In genomic region chr5:92728252-92728828, GRCm38 (mm10) we compare ENCODE assay signal across 9 mouse cellular contexts. TPM values are rescaled to one million over a fixed set of nuclear protein-coding genes. Genes with fewer than 3 reads are reported as not detected.
DNase-seq lines count a peak whose midpoint lies in the region; ATAC-seq and TF ChIP-seq lines count a peak whose summit lies in the region.
"Had no signal": no experiment of that assay in that cellular context is flagged by ENCODE, and none has a peak within 500 bp of the region (broad histone marks: within the 10 kb centered on the region; RNA-seq: fewer than 3 reads in every experiment).

No protein-coding gene starts in this region.

- TF ChIP-seq EP300 in CH12.LX (IDR thresholded peaks at IDR 0.05; ENCODE audit: low read length), result no peak

- TF ChIP-seq POLR2A in CH12.LX (IDR thresholded peaks at IDR 0.05; ENCODE audit: low read depth, low read length), result no peak

- H3K9me3 ChIP-seq in CH12.LX (replicated peaks; ENCODE audit: low read length), result no peaks in the 10 kb centered on the region
- H3K9me3 ChIP-seq in hindbrain, embryonic 13.5 days, result no peaks in the 10 kb centered on the region
- H3K9me3 ChIP-seq: embryonic facial prominence, embryonic 13.5 days had no signal

- in situ Hi-C loops in CH12.LX (cut with MboI; ENCODE audit: low pct_ligation_motif_present, low pct_unique_long_range_greater_than_20kb, low sequenced_read_pairs), result no loop called here

- H3K4me3 ChIP-seq in CH12.LX (replicated peaks in 1 of 3; ENCODE audit: low read depth in 2 of 3, low read length in 2 of 3, poor library complexity in 1 of 3), result no peak overlapping the region
- H3K4me3 ChIP-seq in hindbrain, embryonic 13.5 days, result no peak overlapping the region
- H3K4me3 ChIP-seq: embryonic facial prominence, embryonic 13.5 days had no signal

- WGBS in hindbrain, embryonic 13.5 days, result 54% methylated on average over 5 of the region's 5 CpGs

- no peak overlapping the region for H3K4me2 ChIP-seq in CH12.LX (ENCODE audit: insufficient read depth, low read depth, poor library complexity, severe bottlenecking)
- H3K4me2 ChIP-seq in hindbrain, embryonic 13.5 days, result no peak overlapping the region
- H3K4me2 ChIP-seq: embryonic facial prominence, embryonic 13.5 days had no signal

- H3K4me1 ChIP-seq in CH12.LX (ENCODE audit: control insufficient read depth in 1 of 2, insufficient read depth in 2 of 2), result no peaks in the 10 kb centered on the region
- no peaks in the 10 kb centered on the region for H3K4me1 ChIP-seq in hindbrain, embryonic 13.5 days (replicated peaks)
- H3K4me1 ChIP-seq: embryonic facial prominence, embryonic 13.5 days had no signal

- H3K36me3 ChIP-seq in CH12.LX (replicated peaks in 1 of 2; ENCODE audit: control insufficient read depth in 1 of 2, insufficient read depth in 1 of 2, low read length in 1 of 2), result no peaks in the 10 kb centered on the region
- H3K36me3 ChIP-seq in hindbrain, embryonic 13.5 days, result no peaks in the 10 kb centered on the region
- H3K36me3 ChIP-seq: embryonic facial prominence, embryonic 13.5 days had no signal

- ATAC-seq in hindbrain, embryonic 13.5 days (ENCODE audit: low FRiP score), result 0 out of 2 replicates have a peak, but pooled peaks have one; percentile 46

- dilution Hi-C loops in CH12.LX (cut with MboI; ENCODE audit: extremely low pct_ligation_motif_present, extremely low pct_unique_long_range_greater_than_20kb, low sequenced_read_pairs), result no loop called here

- peak in 1 of 2 experiments; percentile 60; a peak in 2 of 4 replicates for TF ChIP-seq CTCF in CH12.LX (conservative IDR thresholded peaks at IDR 0.05 in 1 of 2, IDR thresholded peaks at IDR 0.05 in 1 of 2; ENCODE audit: low read depth in 2 of 2, low read length in 2 of 2)

- H3K79me2 ChIP-seq in CH12.LX (replicated peaks; ENCODE audit: control insufficient read depth, extremely low read depth, insufficient read depth, poor library complexity, severe bottlenecking), result no peaks in the 10 kb centered on the region

- peak; percentile 3 for DNase-seq in CH12.LX (ENCODE audit: extremely low read depth)
- DNase-seq in R1 (ENCODE audit: low read depth, low spot score), result peak; percentile 59
- peak; percentile 46 for DNase-seq in embryo, embryonic 11.5 days (ENCODE audit: low read depth, low spot score)
- DNase-seq in layer of hippocampus, adult 9-11 months, result peak; percentile 28
- DNase-seq in mesoderm, embryonic 11.5 days (ENCODE audit: low read depth, low spot score), result peak; percentile 67
- peak; percentile 57 for DNase-seq in telencephalon, adult 2 months (ENCODE audit: low read depth, low spot score)
- DNase-seq in natural killer cell, adult 2 months (ENCODE audit: low spot score in 2 of 2), result no peak

- no peak overlapping the region for H3K27ac ChIP-seq in CH12.LX (ENCODE audit: insufficient read depth, low read depth)
- no peak overlapping the region for H3K27ac ChIP-seq in hindbrain, embryonic 13.5 days
- H3K27ac ChIP-seq: embryonic facial prominence, embryonic 13.5 days had no signal

- H3K9ac ChIP-seq in CH12.LX (ENCODE audit: insufficient read depth, low read depth), result no peak overlapping the region
- no peak overlapping the region for H3K9ac ChIP-seq in hindbrain, embryonic 13.5 days
- H3K9ac ChIP-seq: embryonic facial prominence, embryonic 13.5 days had no signal

- TF ChIP-seq RAD21 in CH12.LX (IDR thresholded peaks at IDR 0.05; ENCODE audit: low read depth, low read length), result peak; percentile 61

- H3K27me3 ChIP-seq in CH12.LX (replicated peaks), result no peaks in the 10 kb centered on the region
- H3K27me3 ChIP-seq in hindbrain, embryonic 13.5 days, result no peaks in the 10 kb centered on the region
- H3K27me3 ChIP-seq: embryonic facial prominence, embryonic 13.5 days had no signal

TF ChIP-seq in CH12.LX, 34 proteins besides CTCF, POLR2A, EP300 and RAD21:
- TF ChIP-seq ZNF384 (IDR thresholded peaks at IDR 0.05; ENCODE audit: low read depth, low read length), result no peak
- TF ChIP-seq SMC3 (IDR thresholded peaks at IDR 0.05; ENCODE audit: low read depth, low read length), result peak; percentile 44
- no peak for TF ChIP-seq JUND (conservative IDR thresholded peaks at IDR 0.05; ENCODE audit: low read depth, low read length)
- no peak for TF ChIP-seq MYC (IDR thresholded peaks at IDR 0.05; ENCODE audit: low read depth, low read length)

RNA-seq across cellular contexts. Expression of gene Shroom3, which starts 45.1 kb away (rescaled TPM):
- total RNA-seq in CH12.LX (2012; rRNA removed) (0.04 and 0.25 TPM in 2 replicates), CH12.LX (2014; rRNA removed) (not detected in 2 replicates)
- polyA plus RNA-seq in CH12.LX (2012; ENCODE audit: insufficient read length, low read depth), result 0.11 and 0.94 TPM in 2 replicates
- polyA plus RNA-seq in hindbrain, embryonic 13.5 days (2015; fragmentation: Nextera tagmentation; extraction: Ambion mirVana), result 2.0 and 2.1 TPM in 2 replicates

RNA-seq across cellular contexts. Expression of gene Ccdc158, which starts 53.3 kb away (rescaled TPM):
- not detected in 2 replicates for total RNA-seq in CH12.LX (2012; rRNA removed)
- total RNA-seq in CH12.LX (2014; rRNA removed), result not detected in 2 replicates
- polyA plus RNA-seq in CH12.LX (2012; ENCODE audit: insufficient read length, low read depth), result not detected in 2 replicates
- 0.43 and 0.44 TPM in 2 replicates for polyA plus RNA-seq in hindbrain, embryonic 13.5 days (2015; fragmentation: Nextera tagmentation; extraction: Ambion mirVana)

Comparison
In these comparisons a context has a peak if more than half of its experiments do, and no peak if none do; other contexts are left out.
1. DNase-seq: peak in CH12.LX (single experiment), R1 (single experiment), embryo, embryonic 11.5 days (single experiment), layer of hippocampus, adult 9-11 months (single experiment), mesoderm, embryonic 11.5 days (single experiment) and telencephalon, adult 2 months (single experiment); none in natural killer cell, adult 2 months (0 of 2).